Mouse (Mus musculus): ENCODE measurements around the gene Specc1.
A peak's percentile ranks its signal among the peaks of the same experiment; 100 is the strongest.
"Not testable (repeated sequence)": the region's sequence is repeated elsewhere in the genome, so short reads cannot be mapped to it uniquely, and the experiment has no call there.

The Specc1 gene

GRCm38 (mm10) chr11:61956572-61957295 lies at the start of gene Specc1:
Gene Specc1 (plus strand): TSS chr11:61956763.
- DNase-seq (ENCODE audit: low spot score in 2 of 2): peak; percentile 79 to 91

- DNase-seq (ENCODE audit: low spot score in 2 of 2): no peak
Measured at GRCm38 (mm10) chr11:61908315-61908714, 48.2 kb upstream of the Specc1 start.

- DNase-seq (ENCODE audit: low spot score in 2 of 2): no peak
Measured at GRCm38 (mm10) chr11:61919702-61920101, 36.9 kb upstream of the Specc1 start.

- no peak for DNase-seq (ENCODE audit: low spot score in 2 of 2)
Measured at GRCm38 (mm10) chr11:61923309-61923708, 33.3 kb upstream of the Specc1 start.

GRCm38 (mm10) chr11:61929323-61930097 lies 27.1 kb upstream of the Specc1 start:
- DNase-seq (ENCODE audit: low spot score in 2 of 2): no peak

- peak; percentile 90 to 93 for DNase-seq (ENCODE audit: low spot score in 2 of 2)
Measured at GRCm38 (mm10) chr11:61930098-61930517, 26.5 kb upstream of the Specc1 start, which contains the start of gene Akap10. Gene Akap10 (minus strand): TSS chr11:61930252.

- DNase-seq (ENCODE audit: low spot score in 2 of 2): no peak
Measured at GRCm38 (mm10) chr11:61930640-61931586, 25.6 kb upstream of the Specc1 start.

GRCm38 (mm10) chr11:61937761-61938160 lies 18.8 kb upstream of the Specc1 start:
- DNase-seq (ENCODE audit: low spot score in 2 of 2): no peak

- no peak for DNase-seq (ENCODE audit: low spot score in 2 of 2)
Measured at GRCm38 (mm10) chr11:61942903-61943302, 13.7 kb upstream of the Specc1 start.

- no peak for DNase-seq (ENCODE audit: low spot score in 2 of 2)
Measured at GRCm38 (mm10) chr11:61944417-61944816, 12.1 kb upstream of the Specc1 start.

GRCm38 (mm10) chr11:61946608-61947007 lies 10.0 kb upstream of the Specc1 start:
- no peak for DNase-seq (ENCODE audit: low spot score in 2 of 2)

GRCm38 (mm10) chr11:61949315-61949714 lies 7.2 kb upstream of the Specc1 start:
- DNase-seq (ENCODE audit: low spot score in 2 of 2): no peak

GRCm38 (mm10) chr11:61950632-61951031 lies 5.9 kb upstream of the Specc1 start:
- peak; percentile 49 to 87 for DNase-seq (ENCODE audit: low spot score in 2 of 2)

GRCm38 (mm10) chr11:61955136-61955535 lies 1.4 kb upstream of the Specc1 start:
- peak in 1 of 2 experiments; percentile 44 for DNase-seq (ENCODE audit: low spot score in 2 of 2)

- DNase-seq (ENCODE audit: low spot score in 2 of 2): no peak
Measured at GRCm38 (mm10) chr11:61955951-61956350, 612 bp upstream of the Specc1 start.

GRCm38 (mm10) chr11:61957296-61957813 lies 792 bp downstream of the Specc1 start:
- DNase-seq (ENCODE audit: low spot score in 2 of 2): no peak

GRCm38 (mm10) chr11:61958706-61959105 lies 2.1 kb downstream of the Specc1 start:
- not testable (repeated sequence) for DNase-seq (ENCODE audit: low spot score in 2 of 2)

GRCm38 (mm10) chr11:61960096-61960495 lies 3.5 kb downstream of the Specc1 start:
- no peak for DNase-seq (ENCODE audit: low spot score in 2 of 2)

- DNase-seq (ENCODE audit: low spot score in 2 of 2): no peak
Measured at GRCm38 (mm10) chr11:61962684-61963083, 6.1 kb downstream of the Specc1 start.

- no peak for DNase-seq (ENCODE audit: low spot score in 2 of 2)
Measured at GRCm38 (mm10) chr11:61963193-61963592, 6.6 kb downstream of the Specc1 start.

GRCm38 (mm10) chr11:61964611-61965010 lies 8.0 kb downstream of the Specc1 start:
- no peak for DNase-seq (ENCODE audit: low spot score in 2 of 2)
